Mouse (Mus musculus) T-cell, adult 2 months (primary cell): Measurements from ENCODE around the gene Mreg.
"Not testable (repeated sequence)": the region's sequence is repeated elsewhere in the genome, so short reads cannot be mapped to it uniquely, and the experiment has no call there.

ENCODE experiments used
- DNase-seq: peaks from one replicate; pipeline ENCODE4 v3.0.0; 2022; ENCODE audit warnings: low spot score

Gene Mreg

DNA sequence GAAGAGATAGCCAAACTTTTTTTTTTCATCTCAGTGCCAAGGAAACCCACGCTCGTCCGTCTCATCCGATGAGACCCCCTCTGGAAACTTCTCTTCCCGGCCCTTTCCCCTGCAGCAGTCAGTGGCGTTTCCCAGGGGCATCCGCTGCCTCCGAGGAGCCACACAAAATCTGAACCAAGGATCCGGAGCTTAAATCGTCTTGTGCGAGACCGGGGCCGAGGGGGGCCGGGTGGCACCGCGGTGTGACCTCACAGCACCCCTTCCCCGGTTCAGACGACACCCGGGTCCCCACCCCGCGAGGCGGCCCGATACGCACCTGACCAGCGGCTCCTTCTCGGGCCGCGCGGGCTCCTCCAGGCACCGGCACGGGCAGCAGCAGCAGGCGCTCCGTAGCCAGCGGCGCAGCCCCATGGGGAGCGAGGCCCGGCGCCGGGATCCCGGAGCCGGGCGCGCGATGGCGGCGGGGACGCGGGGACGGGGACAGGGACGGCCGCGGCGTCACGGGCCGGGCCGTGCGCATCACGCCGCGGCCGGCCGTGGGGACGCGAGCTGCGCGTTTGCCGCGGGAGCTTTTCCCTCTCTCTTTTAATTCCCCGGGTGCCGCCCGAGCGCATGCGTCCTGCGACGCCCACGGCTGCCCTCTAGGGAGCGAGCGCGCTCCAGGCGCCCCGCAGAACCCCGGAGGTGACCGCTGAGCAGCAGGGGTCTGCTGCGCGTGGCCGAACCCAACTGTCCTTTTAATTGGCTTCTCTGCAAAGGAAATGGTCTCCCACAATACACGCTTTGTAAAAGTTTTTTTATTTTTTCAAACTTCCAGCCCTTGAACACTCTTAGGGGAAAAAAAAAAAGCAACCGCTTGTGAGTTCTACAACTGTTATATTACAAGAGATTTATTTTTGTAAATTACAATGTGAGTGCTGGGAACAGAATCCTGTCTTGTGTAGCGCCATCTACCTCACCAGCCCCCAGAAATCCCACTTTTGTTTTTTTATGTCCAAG lies at the start of gene Mreg:
Gene Mreg, minus strand, starts transcription at position 607 of the 999 bp plus-strand sequence.
- peak; percentile 19 for DNase-seq

DNA sequence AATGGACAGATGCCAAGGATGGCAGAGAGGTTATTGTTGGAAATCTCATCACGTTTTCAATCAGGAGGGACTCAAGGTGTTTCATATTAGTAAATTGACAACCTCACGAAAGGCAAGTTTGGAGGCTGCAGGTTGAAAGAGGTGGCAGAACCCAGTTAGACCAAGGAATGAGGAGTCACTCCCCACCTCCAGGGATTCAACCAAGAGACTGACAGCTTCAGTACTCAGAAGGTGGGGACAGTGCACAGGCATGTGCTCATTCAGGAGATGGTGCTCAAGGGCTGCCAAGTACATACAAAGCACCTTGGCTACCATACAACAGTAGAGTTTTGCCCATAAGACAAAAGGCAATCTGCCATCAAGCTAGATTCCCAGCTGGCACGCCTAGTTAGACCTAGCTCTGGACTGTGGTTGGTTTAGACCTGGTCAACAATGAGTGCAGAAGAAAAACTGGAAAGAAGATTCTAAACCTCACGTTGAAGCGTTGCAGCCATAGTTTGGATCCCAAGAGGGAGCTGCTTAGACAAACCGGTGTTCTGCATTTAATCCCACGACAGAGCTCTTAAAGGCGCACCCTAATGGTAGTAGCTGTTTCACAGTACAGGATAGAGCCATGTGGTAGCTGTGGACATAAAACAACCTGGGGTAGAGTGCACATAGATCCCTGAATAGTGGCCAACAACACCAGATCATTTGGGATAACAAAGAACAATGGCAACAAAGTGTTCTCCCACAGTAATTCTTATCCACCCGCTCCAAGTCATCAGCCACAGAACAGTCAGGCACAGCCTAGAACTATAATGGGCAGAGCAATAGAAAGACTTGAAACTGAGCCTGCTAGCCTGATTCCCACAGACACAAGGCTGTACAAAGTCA lies 44.5 kb upstream of the Mreg start:
- no peak for DNase-seq

DNA sequence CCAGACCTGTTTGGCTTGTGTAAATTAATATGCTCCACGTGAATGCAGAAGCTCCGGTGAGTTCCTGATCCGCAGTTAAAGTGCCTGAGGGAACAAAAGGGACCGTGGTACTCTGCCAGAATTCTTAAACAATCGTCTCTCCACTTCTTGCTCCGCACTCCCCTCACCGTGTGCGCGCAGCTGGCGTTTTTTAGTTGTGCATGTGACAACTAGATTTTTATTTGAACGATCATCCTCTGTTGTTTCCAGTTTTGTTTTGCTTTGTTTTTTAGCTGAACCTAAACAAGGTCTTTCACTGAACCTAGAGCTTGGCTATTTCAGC lies 43.7 kb upstream of the Mreg start:
- no peak for DNase-seq

DNA sequence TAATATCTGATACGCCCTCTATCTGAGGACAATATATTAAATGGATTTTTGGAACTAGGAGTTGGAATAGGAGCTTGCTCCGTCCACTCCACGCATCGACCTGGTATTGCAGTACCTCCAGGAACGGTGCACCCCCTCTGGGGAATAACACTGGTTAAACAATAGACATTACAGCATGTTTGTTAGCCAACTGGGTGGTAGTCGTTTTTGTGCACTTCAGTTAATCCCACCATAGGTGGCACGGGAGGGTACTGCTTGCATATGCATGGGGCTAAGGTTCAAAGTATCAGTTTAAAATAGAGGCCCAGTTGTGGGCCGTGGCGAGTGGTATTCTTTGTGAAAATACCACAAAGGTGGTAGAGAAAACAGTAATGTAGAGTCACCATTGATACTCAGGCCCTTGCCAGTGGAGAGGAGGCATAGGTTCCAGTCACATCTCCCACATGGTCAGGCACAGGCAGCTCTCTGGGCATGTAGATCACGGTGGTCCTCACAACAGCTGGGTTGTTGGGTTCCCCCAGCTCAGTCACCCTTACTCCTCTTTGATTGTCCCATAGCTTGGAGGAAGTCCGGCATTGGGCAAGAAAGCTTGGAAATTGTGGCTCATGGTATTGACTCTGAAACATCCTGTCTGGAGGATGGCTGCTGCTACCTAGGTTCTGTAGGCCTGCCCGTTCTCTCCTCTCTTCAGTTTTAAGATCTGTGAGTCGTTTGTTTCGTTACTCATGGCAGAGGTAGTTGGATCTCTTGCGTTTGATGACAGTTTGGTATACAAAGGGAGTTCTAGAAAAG lies 43.2 kb upstream of the Mreg start:
- DNase-seq, result peak; percentile 59

DNA sequence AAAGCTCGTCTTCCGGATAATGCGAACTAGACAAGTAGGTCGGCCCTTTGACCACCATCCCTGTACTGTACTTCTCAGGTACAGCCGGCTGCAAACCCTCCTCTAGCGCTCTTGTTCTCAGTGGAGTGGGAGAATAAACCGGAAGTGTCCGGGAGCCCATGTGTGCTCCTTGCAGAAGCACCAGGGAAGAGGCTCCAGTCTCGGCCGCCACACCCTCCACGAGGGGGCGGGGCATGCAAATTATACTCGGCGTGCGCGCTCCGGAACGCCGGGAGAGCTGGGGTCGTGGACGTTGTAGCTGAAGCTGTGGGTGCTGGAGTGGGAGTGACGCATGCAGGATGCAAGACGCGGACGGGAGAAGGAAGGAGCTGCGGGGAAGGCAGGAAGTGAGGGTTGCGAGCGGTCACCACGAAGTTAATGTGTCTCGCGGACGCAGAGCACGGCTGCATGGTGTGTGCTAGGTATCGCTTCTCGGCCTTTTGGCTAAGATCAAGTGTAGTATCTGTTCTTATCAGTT lies 42.5 kb upstream of the Mreg start:
- peak; percentile 74 for DNase-seq

DNA sequence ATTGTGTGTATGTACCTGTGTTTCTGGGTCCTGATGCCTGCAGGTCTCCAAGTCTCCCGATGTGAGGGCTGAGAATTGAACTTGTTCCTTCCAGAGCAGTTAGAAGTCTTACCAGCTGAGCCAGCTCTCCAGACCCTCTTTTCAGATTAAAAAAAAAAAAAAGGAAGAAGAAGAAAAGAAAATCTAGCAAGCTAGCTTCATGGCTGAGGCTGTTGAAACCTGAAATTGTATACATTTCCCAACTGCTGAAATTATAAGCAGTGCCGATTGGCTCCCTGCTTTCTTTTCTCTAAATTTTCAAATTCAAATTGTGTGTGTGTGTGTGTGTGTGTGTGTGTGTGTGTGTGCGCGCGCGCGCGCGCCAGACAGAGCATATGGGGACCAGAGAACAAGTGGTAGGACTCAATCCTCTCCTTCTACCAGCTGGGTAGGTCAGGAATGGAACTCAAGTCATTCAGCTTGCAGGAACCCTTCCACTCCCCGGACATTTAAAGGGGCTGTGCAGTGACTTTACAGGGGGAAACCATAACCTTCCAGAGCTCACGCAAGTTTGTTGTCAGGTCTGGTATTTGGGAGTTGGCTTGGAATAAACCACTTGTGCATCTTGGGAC lies 41.9 kb upstream of the Mreg start:
- DNase-seq, result no peak

DNA sequence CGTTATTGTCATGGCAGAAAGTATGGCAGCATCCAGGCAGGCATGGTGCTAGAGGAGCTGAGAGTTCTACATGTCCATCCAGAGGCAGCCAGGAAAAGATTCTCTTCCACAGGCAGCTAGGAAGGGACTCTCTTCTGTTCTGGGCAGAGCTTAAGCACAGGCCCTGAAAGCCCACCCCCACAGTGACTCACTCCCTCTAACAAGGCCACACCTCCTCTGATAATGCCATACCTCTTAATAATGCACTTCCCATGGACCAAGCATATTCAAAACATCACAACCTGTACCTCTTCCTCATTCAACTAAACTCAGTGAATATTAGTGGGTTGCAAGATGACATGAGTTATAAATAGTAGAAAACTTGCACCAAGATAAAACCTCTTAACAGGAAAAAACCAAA lies 39.7 kb upstream of the Mreg start:
- DNase-seq, result no peak

DNA sequence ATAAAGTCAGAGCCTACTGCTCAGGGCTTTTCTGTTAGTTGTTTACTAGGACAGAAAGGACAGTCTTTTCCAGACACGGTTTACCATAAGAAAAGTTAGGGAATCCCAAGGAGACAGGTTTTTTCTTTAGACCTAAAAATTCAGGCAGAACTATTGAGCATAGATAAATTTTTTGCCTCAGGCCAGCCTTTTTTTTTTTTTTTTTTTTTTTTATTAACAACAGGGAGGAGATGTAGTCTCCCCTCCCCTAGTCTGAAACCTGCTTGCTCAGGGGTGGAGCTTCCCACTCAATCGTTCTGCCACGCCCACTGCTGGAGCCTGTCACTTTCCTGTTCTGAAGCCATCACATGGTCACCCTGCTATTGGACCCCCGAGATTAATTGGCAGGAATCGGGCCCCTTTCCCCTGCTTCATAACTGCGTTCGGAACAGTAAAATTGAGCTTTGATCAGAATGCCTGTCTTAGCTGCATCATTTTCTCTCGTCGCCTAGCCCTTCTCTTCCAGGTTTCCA lies 36.2 kb upstream of the Mreg start:
- DNase-seq, result not testable (repeated sequence)

DNA sequence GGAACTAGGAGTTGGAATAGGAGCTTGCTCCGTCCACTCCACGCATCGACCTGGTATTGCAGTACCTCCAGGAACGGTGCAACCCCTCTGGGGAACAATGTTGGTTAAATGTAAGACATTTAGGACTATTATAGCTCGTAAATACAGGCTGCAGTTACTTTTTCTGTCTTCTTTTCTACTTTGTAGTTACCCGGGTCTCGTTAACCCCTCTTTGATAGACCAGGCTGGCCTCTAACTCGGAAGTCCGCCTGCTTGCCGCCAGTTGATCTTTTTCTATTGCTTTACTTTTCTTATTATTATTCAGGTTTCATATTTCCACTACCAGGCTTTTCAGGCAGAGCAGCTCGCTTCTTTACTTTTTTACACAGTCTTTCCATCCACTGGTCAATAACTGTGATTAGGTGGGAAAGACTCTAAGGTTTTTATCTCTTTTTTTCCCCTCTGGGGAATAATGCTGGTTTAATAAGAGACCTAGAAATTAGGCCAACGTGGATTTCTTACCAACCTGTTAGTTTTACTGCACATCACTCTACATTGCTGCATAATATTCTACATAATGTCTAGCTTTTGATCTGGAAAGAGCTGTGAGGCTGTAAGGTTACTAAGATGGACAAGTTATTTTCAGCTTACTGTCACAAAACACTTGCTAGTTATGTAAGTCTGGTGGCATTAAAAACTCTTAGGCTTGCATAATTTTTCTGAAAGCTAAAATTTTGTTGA lies 32.4 kb upstream of the Mreg start:
- no peak for DNase-seq

DNA sequence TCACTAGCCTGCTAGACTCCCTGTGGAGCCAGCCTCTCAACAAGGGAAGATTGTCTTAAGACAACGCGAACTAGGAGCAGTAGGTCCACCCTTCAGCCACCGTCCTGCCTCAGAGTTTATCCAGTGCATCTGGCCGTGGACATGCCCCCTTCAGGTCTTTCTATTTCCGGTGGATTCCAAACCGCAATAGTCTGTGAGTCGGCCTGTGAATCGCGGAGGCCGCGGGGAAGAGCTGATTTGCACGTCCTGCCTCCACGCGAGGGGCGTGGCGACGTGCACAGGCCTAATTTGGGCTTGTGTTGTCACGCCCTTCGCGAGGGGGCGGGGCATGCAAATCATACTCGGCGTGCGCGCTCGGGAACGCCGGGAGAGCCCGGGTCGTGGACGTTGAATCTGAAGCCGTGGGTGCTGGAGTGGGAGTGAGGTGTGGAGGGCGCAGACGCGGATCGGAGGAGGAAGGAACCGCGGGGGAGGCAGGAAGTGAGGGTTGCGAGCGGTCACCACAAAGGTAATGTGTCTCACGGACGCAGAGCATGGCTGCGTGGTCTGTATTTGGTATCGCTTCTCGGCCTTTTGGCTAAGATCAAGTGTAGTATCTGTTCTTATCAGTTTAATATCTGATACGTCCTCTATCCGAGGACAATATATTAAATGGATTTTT lies 31.7 kb upstream of the Mreg start:
- DNase-seq, result peak; percentile 93

DNA sequence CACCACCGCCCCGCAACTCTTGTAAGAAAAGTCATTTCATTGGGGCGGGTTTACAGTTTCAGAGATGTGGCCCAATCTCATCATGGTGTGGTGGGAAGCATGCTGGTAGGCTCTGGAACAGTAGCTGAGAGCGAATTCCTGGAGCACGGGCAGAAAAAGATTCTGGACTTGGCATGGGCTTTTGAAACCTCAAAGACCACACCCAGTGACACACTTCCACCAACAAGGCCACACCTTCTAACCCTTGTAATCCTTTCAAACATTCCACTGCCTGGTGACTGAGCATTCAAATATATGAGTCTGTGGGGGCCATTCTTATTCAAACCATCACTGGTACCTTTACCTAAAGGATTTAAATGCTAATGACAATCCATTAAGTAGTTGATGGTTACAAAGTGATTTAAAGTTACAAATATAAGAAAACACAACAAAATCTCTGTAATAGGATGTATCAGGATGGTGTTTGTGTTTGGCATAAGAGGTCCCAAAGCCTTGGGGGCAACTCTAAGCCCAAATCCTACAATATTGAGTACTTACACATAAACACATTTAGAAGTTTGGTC lies 30.6 kb upstream of the Mreg start:
- no peak for DNase-seq

DNA sequence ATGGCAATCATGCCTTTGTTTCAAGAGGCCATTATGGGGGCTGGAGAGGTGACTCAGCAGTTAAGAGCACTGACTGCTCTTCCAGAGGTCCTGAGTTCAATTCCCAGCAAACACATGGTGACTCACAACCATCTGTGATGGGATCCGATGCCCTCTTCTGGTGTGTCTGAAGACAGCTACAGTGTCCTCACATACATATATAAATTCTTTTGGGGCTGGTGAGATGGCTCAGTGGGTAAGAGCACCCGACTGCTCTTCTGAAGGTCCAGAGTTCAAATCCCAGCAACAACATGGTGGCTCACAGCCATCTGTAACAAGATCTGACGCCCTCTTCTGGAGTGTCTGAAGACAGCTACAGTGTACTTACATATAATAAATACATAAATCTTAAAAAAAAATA lies 27.0 kb upstream of the Mreg start:
- not testable (repeated sequence) for DNase-seq

DNA sequence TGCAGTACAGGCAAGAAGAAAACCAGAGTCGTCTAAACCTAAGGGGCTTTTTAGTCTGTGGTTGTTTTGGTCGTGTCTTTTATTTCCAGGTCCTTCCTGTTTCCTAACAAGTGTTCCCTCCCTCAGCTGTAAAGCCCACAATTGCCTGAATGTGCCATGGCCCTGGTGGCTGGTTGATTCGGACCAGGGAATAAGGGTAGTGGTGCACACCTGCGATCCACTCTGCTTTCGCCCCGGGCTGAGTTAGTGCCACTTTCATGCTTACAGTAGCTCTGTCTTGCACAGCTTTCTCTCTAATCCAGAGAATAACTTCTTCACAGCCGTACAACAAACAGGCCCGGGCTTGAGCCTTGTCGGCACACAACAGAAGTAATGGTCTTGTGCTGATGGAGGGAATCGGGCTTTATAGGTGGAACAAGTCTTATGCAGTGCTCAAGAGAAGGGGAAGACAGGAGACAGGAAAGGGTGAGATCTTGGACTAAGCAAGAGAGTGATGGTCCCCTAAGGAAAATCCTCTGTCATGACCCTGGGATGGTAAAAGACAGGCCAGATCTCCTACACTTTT lies 26.0 kb upstream of the Mreg start:
- DNase-seq, result no peak

DNA sequence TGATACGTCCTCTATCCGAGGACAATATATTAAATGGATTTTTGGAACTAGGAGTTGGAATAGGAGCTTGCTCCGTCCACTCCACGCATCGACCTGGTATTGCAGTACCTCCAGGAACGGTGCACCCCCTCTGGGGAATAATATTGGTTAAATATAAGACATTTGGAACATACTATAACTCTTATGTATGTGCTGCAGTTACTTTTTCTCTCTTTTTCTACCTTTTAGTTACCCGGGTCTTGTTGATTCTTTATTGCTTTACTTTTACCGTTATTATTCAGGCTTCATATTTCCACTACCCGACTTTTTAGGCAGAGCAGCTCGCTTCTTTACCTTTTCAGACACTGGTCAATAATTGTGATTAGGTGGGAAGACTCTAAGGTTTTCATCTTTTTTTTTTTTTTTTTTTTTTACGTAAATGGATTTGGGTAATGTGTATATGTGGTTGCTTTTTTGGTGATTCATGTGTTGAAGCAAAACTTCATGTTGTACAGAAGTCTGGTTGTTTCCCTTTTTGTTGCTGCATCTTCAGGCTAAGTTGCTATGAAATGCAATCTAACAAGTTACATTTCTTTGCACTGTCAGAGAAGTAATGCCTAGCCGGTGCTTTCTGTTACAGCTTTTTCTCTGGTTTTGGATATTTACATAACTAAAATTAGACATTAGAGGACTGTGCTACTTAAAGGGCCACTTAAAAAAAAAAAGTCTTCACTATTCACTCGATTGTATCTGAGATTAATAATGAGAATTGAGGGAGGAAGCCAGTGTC lies 25.1 kb upstream of the Mreg start:
- peak; percentile 40 for DNase-seq

DNA sequence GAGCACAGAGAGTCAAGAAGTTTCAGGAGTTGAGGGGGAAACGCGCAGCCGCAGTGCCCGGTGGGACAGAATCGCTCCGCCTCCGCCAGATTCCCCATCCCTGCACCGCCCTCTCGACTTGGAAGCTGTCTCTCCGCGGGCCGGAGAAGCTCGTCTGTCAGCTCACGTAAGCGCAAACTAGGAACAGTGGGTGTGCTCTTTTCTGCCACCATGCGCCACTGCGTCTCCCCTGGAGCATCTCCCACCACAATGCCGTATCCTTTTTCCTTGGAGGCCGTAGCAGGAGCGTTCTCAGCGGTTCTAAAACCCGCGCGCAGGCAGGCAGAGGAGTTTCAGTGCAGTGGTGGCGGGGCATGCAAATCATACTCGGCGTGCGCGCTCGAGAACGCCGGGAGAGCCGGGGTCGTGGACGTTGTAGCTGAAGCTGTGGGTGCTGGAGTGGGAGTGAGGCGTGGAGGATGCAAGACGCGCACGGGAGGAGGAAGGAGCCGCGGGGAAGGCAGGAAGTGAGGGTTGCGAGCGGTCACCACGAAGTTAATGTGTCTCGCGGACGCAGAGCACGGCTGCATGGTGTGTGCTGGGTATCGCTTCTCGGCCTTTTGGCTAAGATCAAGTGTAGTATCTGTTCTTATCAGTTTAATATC lies 24.4 kb upstream of the Mreg start:
- DNase-seq, result peak; percentile 31

DNA sequence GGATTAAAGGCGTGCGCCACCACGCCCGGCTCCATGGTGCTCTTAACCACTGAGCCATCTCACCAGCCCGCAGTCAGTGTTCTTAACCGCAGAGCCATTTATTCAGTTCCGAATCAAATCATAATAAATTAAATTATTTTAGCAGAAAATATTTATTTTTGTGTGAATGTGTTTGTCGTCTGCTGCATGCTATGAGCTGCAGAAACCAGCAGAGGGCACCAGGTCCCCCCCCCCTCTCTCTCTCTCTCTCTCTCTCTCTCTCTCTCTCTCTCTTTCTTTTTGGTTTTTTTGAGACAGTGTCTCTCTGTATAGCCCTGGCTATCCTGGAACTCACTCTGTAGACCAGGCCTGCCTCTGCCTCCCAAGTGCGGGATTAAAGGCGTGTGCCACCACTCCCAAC lies 20.5 kb upstream of the Mreg start:
- DNase-seq, result not testable (repeated sequence)

DNA sequence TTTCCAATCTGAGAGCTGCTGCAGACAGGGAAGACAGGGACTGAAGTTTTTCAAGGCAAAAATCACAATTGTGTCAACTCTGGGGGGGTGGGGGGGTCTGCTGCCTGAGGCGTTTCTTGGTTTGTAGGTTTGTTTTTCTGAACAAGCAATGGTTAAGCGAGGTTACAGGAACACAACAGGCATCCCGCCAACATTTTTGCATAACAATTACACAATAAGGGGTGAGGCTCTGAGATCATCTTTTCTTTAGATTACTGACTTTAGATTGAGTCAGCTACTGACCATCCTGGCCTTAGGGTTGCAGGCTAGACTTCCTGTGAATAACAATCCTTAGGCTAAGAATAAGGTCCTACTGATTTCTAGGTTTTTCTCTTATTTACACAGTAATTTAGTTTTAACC lies 16.9 kb upstream of the Mreg start:
- DNase-seq, result no peak

DNA sequence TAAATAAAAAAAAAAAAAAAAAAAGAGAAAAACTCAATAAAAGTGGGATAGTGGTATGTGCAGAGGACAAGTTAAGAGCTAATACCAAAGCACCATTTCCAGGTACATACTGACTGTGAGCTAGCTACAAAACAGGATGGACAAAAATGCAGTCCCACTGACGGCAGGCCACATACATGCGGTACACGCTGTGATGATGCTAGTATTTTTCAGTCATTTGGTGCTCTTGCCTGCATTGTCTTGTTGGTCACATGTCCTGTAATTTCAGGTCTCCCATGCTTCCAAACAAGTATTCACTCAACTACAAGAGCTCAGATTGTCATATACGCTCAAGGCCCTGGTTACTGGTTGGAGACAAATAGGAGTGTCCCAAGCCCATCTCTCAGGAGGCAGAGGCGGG lies 15.4 kb upstream of the Mreg start:
- no peak for DNase-seq
